Mouse (Mus musculus) adrenal gland, adult 8-10 months (tissue): Measurements from ENCODE around the gene Spata25. TPM values are rescaled to one million over a fixed set of nuclear protein-coding genes. Genes with fewer than 3 reads are reported as not detected.

Experiments used
- DNase-seq: peaks from one replicate; pipeline ENCODE4 v3.0.0; 2022
- total RNA-seq, 4 experiments: library from RNA; stranded (reverse); gene quantifications; 2 replicates each; pipeline ENCODE4 v1.2.4; 2022

Spata25 gene
- total RNA-seq, 4 experiments from 2014 or later, result 0.51 to 0.86 TPM; not detected in 2

DNA sequence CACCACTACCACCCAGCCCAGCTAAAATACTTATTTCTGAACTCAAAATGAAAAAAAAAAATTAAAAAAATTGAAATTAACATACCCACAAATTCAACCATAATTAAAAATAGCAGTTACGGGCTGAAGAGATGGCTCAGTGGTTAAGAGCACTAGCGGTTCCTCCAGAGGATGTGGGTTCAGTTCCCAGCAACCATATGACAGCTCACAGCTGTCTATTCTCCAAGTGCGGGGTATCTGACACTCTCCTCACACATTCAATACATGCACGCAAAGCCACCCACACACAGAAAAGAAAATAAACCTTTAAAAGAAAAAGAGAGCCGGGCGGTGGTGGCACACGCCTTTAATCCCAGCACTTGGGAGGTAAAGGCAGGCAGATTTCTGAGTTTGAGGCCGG lies 21.7 kb upstream of the Spata25 start:
- no peak for DNase-seq

DNA sequence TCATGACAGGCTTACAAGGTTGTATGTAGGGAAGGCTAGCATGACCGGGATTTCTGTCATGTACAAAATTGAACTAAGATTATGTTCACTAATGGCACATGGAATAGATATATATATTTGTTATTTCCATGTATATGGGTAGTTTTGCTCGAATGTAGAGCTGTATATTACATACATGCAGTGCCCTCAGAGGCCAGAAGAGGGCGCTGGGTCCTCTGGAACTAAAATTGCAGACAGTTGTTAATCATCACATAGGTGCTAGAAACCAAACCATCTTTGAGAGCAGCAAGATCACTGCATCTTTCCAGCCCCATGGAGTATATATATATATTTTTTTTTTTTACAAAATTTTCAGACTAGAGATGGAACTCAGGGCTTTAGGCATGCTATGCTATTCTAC lies 17.4 kb upstream of the Spata25 start:
- DNase-seq, result no peak

DNA sequence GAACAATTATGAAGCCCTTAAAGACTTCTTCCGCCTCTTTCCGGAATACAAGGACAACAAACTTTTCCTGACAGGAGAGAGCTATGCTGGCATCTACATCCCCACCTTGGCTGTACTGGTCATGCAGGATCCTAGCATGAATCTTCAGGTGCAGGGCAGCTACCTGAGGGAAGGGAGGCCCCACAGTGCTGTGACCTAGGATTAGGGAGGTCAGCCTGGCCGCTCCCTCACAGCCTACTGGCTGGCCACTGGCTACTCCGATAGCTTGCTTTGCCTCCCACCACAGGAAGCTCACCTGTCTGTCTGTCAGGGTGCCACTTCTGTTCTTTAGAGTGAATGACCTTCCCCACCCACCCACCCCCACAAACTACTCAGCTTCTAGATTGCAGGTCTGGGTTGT lies 6.8 kb upstream of the Spata25 start:
- no peak for DNase-seq

DNA sequence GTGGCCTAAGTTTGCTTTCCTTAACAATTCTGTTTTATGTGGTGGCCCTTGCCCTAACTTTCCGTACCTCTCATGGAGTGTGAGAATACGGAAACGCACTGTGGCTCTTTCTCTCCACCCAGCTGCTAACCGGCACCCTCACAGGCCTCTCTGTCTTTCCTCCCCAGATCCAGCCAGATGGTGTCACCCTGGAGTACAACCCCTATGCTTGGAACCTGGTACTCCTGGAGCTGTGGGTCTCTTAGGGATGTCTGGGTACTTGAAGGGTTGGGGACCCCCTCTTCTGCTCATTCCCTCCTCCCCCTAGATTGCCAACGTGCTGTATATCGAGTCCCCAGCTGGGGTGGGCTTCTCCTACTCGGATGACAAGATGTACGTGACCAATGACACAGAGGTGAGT lies 6.2 kb upstream of the Spata25 start:
- DNase-seq, result no peak

DNA sequence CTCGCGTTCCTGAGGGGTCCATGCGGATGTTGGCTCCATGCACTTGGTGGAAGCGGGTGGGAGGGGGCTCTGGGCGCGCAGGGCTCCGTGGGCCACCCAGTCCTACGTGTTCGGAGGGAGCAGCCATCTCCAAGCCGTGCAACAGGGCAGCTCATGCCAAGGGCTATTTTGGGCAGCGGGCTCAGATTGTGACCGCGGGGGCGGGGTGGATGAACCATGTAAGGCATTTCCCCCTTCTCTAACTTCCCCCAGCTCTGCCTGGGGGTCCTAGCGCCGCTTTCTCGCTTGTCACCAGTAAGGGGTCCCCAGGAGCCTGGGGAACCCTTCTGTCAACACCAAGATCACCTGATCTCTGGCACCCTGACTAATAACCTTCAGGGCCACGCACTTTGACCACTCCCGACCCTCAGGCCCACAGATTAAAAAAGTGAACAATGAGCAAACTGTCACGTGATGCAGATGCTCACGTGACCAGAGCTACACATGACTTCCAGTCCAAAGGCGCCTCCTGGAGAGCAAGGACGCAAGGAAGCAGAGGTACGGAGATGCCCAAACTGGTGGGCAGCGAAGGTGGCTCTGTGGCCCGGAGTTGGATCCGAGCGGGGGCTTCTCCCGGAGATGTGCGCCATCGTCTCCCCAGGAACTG lies 5.1 kb upstream of the Spata25 start, which contains the start of gene Neurl2:
TSS of gene Neurl2 (minus strand) at position 143 of the 646 bp plus-strand sequence.
- peak; percentile 88 for DNase-seq

DNA sequence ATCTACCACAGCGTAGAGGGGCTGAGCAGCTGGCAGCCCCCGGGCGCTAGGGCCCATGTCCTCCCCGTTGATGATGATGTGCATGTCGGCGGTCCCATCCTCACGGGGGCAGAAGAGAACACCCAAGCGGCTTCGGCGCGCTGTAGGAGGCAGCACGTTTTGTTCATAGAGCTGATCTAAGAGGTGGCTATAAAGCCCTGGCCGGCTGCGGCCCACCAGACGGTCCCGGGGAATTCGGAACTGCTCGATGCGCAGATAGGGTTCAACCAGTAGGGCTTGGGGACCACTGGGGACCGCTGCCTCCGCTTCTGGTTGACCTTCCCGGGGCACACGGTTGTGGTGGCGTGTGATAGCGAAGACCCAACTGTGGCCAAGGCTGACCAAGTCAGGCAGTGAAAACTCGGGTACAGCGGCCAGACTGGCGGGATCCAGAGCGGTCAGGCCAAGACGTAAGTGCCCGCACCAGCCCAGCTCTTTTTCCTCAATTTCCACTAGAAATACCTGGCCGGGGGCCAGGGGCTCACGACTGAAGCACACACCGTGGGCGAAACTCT lies 4.5 kb upstream of the Spata25 start, which contains the start of gene Ctsa:
TSS of gene Ctsa (plus strand) at position 126 of the 554 bp plus-strand sequence.
- DNase-seq, result peak; percentile 68

DNA sequence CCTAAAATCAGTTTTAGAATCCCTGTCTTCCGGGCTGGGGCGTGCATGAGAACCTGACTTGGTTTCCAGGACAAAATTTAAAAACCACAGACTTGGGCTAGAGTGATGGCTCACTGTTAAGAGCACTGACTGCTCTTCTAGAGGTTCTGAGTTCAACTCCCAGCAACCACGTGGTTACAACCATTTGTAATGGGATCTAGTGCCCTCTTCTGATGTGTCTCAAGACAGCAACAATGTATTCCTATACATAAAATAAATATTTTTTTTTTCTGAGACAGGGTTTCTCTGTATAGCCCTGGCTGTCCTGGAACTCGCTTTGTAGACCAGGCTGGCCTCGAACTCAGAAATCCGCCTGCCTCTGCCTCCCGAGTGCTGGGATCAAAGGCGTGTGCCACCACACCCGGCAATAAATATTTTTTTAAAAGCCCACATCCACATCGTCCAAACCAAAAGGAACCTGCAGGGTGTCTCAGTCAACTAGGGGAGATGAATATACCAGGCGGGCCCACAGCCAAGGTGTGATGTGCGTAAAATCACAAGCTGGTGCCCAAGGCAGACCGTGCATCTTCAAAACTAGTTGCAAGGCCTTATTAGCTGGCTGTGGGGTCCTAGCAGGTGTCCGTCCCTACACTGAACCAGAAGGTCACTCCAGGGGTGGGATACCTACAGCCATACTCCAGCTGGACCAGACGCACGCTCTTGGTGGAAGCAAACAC lies 3.9 kb upstream of the Spata25 start:
- no peak for DNase-seq

DNA sequence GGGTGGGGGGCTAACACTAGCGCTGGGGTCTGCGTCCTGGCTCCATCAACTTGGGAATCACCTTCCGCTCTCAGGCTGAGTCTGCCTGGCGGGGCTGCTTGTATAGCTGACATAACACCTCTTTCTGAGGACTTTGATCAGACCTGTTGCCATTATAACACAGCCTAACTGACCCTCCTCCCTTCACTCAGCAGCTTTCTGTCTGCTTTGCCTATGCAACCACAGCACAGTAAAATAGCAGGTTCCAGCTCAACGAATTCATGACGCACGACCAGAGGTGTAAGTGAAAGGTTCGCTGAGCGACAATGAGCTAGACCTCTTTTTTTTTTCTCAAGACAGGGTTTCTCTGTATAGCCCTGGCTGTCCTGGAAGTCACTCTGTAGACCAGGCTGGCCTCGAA lies 2.7 kb upstream of the Spata25 start:
- DNase-seq, result no peak

DNA sequence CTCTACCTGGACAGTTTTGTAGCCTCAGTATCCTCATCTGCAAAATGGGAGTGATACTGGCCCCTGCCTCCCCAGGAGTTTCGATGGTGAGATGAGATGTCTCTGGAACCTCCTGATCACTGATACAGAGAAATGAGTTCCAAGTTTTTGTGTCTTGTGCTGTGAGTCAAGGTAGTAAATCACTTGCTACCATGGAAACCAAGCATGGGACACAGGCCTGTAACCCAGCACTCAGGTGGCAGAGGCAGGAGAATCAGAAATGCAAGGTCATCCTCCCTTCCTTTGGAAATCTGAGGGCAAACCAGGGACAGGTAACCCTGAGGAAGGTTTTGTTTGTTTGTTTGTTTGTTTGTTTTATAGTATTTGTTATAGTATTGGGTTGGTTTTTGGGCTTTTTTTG lies 753 bp upstream of the Spata25 start:
- no peak for DNase-seq

DNA sequence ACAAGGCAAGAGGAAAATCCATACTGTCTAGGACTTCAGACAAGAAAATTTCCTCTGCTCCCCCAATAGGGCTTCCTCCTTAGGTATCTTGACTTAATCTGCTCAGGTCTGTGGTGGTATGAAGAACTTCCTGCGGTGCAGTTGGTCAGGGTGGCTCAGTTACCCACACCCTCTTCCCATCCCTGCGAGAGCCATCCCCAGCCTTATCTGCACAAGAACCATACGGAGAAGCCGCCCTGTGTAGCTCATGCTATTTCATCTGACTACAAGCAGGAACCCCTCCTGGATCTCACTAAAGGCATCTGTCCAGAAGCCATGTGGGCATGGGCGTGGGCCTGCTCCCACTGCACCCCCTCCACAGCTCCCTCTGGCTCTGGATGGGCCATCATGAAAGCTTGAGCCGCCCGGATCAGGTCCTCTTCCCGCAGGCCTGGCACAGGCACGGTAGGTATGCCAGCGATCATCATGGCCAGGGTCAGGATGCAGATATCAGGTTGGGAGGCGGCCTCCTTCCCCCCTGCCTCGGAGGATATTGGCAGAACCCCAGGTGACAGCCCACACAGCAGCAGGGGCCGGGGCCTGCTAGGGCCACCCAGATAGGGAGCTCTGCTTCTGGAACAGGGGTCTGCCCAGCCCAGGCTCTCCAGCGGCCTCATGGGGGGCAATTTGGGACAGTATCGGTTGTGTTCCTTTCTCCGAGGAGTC lies 1.0 kb downstream of the Spata25 start:
- DNase-seq, result no peak

DNA sequence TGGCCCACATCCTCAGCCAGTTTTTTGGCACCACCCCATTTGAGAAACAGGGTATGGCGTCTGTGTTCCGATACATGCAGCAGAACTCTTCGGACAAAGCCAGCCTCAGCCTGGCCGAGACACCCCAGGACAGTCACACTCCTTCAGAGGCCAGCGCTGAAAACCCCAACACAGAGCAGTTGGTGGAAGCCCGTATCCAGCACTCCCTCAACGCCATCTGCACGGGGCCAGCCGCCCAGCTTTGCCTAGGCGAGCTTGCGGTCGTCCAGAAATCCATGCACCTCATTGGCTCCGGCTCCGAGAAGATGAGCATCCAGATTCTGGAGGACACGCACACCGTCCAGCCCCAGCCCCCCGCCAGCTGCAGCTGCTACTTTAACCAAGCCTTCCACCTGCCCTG lies 2.8 kb downstream of the Spata25 start:
- DNase-seq, result no peak

DNA sequence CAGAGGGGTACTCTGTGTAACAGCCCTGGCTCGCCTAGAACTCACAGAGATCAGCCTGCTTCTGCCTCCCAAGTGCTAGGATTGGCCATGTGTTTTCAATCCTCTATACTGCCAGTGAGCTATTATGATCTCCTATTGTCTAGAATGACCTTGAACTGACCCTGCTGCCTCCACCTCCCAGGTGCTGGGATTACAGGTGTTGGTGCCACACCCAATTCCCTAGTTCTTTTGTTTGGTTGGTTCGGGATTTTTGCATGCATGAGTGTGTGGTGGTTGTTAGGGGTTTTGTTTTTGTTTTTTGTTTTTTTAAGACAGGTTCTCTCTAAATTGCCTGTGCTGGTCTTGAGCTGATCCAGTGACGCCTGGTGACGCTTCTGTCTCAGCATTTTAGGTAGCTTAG lies 4.4 kb downstream of the Spata25 start:
- no peak for DNase-seq

DNA sequence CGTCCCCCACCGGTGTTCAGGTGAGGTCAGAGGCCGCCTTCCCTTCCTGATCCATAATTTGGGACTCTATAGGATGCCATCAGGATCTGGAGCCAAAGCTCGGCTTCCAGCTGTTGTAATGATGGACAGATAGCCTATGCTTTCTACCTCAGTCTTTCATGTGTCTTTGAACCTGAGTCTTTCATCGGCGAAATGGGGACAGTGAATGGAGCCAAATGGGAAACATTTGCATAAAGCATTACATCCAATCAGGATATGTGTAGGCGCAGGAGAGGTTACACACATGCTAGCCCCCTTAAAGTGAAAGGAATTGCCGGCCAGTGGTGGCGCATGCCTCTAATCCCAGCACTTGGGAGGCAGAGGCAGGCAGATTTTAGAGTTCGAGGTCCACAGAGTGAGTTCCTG lies 5.2 kb downstream of the Spata25 start:
- DNase-seq, result no peak

DNA sequence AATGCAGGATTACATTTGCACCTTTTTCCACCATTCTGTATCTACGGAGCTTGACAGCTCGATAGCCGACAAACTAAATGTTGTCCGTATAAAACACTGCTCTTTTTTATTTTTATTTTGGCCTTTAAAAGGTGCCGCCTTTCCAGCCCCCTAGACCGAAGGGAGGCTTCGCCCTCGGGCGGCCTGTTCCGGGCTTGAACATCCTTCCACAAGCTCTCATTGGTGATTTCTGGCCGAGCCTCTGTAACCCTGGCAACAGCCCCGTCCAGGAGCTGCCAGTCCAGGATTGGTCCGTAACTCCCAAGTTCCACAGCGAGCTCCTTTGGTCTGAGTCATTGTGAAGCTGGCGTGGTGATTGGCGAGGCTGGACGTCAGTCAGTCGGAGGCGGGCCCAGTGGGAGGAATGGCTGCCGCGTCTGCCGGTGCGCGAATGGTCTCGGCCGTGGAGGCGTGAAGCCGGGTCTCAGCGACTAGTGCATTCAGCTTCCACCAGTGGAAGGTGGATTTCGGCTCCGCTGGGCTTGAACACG lies 5.6 kb downstream of the Spata25 start, which contains the start of gene Zswim1:
TSS of gene Zswim1 (plus strand) at position 51 of the 530 bp plus-strand sequence.
- DNase-seq, result peak; percentile 99

DNA sequence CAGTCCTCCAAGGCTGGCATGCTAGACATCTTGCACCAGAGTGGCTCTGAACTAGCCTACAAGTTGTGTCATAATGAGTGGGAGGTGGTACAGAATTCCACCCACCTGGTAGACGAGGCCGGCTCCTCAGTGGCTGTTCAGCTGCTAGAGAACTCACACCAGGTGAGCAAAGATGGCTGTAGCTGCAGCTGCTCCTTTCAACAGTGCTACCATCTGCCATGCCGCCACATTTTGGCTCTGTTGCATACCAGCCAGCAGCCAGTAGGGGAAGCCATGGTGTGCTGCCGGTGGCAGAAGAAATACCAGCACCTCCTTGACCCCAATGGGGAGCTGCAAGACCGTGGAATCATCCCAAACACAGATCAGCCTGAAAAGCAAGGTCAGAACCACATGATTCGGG lies 7.3 kb downstream of the Spata25 start:
- no peak for DNase-seq

DNA sequence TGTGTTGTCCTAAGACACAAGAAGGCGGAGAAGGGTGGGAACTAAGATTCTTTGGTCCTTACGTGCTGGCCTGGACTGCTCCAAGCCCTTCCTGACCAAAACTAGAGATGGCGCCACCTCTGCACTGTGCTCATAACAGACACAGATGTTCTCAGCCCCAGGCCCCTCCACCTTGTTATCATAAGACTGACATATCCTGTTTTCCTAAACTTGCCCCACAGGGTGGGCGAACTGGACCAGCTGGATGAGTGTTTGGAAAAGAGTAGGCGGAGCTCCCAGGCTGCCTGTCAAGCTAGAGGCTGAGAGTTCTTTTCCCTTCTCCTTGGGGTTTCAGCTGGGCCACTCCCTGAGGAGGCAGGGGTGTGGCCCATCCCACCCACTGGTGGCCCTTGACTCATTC lies 10.6 kb downstream of the Spata25 start:
- no peak for DNase-seq

DNA sequence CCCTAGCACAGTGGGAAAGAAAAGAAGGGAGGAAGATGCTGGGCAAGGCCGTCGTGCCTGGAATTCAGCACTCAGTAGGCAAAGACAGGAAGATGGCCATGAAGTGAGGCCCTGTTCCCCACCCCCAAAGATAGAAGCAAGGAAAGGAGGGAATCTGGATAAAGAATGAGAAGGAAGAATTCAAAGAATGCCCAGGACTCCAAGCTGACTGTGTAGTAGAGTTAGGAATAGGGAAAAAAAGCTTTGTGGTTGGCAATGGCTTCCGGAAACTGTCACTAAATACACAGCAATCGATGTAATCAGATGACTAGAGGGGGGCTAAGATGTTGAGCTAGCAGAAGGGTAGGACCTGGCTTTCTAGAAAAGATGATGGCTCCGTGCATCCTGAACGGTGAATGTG lies 11.1 kb downstream of the Spata25 start:
- no peak for DNase-seq

DNA sequence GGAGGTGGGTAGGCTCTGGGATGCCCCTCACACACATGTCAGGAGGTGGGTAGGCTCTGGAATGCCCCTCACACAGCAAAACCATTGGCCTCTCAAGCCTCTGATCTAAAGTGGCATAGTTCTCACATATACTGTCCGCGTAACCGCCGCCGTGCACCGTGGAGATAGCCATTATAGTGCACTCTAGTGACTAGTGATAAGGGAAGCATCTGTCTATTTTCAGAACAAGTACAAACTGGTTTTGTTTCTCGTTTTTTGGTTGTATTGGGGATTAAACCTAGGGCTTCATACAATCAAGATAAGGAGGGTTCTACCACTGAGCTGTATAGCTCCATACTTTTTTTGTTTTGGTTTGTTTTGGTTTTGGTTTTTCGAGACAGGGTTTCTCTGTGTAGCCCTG lies 12.5 kb downstream of the Spata25 start:
- no peak for DNase-seq

DNA sequence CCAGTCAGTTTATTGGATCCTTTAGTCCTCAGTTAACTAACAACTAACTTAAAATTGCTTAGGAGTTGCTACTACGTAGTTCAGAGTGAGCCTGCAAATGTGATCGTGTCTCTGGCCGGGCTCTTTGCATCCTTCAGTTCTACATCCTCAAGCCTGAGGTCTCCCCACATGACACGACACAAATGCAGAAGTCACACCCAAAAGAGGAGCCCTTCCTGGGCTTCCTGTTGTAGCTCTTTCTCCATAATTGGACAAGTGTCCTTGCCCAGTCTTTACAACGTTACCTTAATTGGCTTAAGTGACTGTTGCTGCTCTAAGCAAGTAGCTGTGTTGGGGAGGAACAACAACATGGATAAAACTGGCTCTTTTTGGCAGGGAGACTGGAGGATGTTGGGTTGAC lies 13.0 kb downstream of the Spata25 start:
- DNase-seq, result no peak

DNA sequence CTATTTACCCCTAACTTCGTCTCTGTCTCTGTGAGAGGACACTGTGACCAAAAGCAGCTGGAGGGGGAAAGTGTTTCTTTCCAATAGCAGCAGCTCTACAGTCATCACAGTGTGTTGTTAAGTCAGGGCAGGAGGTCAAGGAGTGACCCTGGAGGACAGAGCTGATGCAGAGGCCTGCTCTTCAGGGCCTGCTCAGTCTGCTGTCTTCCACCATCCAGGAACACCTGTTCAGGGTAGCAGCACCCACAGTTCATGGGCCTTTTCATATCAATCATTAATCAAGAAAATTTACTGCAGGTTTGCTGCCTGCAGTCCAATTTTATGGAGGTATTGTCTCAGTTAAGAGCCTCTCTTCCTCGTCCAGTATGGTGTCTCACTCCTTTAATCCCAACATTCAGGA lies 14.8 kb downstream of the Spata25 start:
- no peak for DNase-seq

DNA sequence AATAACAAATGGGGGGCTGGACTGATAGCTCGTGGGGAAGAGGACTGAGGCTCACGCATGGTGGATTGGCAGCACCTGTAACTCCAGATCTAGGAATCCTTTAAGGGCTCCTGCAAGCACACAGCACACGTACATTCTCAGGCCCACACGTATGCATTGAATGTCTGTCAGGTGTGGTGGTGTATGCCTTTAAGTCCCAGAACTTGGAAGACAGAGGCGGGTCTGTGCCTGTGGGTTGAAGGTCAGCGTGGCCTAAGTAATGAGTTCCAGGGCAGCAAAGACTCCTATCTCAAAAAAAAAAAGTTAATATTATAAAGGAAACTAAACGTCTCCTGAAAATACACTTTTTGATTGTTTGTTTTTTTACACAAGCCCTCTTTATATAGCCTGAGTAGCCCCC lies 21.7 kb downstream of the Spata25 start:
- no peak for DNase-seq

DNA sequence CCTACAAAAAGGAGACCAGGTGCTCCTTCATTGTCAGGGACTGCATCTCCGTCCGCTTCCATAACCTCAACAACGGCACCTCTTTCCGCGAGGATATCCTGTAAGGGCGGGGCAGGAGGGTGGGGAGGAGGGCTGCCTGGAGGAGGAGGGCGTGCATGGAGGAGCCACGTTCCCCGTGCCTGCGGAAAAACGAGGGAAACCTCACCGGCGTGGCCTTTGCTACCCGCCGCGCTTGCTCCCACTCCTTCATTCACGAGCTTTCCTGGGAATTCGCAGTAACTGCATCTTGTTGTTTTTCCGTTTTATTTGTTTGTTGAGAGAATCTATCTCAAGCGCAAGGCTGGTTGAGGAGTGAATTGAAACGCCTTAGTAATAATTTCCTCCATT lies 23.0 kb downstream of the Spata25 start:
- DNase-seq, result no peak
